In the genomic region with DNA sequence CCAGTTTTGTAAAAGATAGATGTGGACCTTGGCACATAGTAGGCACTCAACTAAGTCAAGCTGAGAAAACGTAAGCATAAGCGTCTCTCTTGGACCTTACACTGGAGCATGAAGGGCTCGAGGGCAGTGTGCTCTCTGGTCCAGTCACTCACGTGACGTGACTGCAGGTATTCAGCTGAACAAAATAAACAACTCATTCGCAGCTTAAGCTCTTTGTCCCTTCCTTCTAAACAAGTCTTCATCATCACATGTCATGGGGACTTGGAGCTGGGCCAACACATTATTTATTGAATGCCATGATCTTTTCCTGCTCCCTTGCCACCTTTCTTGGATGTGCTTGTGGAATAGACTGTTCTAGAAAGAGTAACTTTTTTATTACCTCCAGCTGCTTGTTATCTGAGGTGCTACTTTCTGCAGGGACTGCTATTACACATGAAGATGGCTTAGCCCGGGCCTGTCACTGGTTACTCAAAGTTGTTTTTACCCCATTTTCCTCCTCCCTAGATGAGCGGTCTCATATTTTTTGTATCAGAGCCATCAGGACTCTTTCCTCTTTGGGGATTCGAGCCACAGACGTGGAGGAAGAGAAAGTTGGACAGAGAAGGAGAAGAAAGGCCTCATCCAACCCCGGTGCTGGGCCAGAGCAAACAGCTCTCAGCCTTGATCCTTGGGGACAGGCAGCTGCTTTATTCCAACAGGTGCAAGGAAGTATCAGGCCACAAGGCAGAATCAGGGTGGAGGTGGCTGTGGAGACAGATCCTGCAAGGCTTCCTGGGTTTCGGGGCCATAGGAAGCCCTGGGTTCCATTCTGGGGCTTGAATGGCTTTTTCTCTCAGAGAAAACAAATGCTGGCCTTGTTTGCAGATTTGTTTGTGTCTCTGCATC, we compare ENCODE assay signal across 12 mouse cellular contexts.
DNase-seq lines count a peak whose midpoint lies in the region; ATAC-seq and TF ChIP-seq lines count a peak whose summit lies in the region.
"Had no signal": no experiment of that assay in that cellular context is flagged by ENCODE, and none has a peak within 500 bp of the region (broad histone marks: within the 10 kb centered on the region; RNA-seq: fewer than 3 reads in every experiment).

No protein-coding gene starts in this region.

- no peak overlapping the region for H3K27ac ChIP-seq in midbrain, embryonic 11.5 days (ENCODE audit: low read depth, low read length)
- H3K27ac ChIP-seq in midbrain, embryonic 15.5 days = no peak overlapping the region
- 0 out of 2 replicates have a peak overlapping the region, but pooled peaks have one; percentile 40 for H3K27ac ChIP-seq in stomach, postnatal 0 days (replicated peaks)
- no peak overlapping the region for H3K27ac ChIP-seq in hindbrain, embryonic 14.5 days
- H3K27ac ChIP-seq: embryonic facial prominence, embryonic 12.5 days; hindbrain, embryonic 10.5 days had no signal

- TF ChIP-seq EP300 in stomach, postnatal 0 days (optimal IDR thresholded peaks at IDR 0.05) = no peak

- no peak overlapping the region for H3K9ac ChIP-seq in midbrain, embryonic 11.5 days (ENCODE audit: low read length)
- H3K9ac ChIP-seq in midbrain, embryonic 15.5 days = no peak overlapping the region
- no peak overlapping the region for H3K9ac ChIP-seq in stomach, postnatal 0 days (ENCODE audit: low read length)
- H3K9ac ChIP-seq in hindbrain, embryonic 14.5 days = no peak overlapping the region
- H3K9ac ChIP-seq: embryonic facial prominence, embryonic 12.5 days; forebrain, postnatal 0 days had no signal

- intact Hi-C loops in gastrocnemius, postnatal 14 days (cut with DNase I; ENCODE audit: low total_unique reads) = no loop called here
- intact Hi-C loops in gastrocnemius, postnatal 36 days (cut with DNase I) = no loop called here

- no peaks in the 10 kb centered on the region for H3K36me3 ChIP-seq in midbrain, embryonic 11.5 days (ENCODE audit: control insufficient read depth, insufficient read depth, low read length)
- H3K36me3 ChIP-seq in midbrain, embryonic 15.5 days (replicated peaks) = no peaks in the 10 kb centered on the region
- H3K36me3 ChIP-seq in stomach, postnatal 0 days (ENCODE audit: control insufficient read depth, insufficient read depth, low read length) = no peaks in the 10 kb centered on the region
- H3K36me3 ChIP-seq in hindbrain, embryonic 14.5 days (replicated peaks; ENCODE audit: control insufficient read depth, insufficient read depth) = no peaks in the 10 kb centered on the region
- H3K36me3 ChIP-seq: embryonic facial prominence, embryonic 12.5 days; hindbrain, embryonic 10.5 days had no signal

- no peak for TF ChIP-seq CTCF in stomach, postnatal 0 days (IDR thresholded peaks at IDR 0.05; ENCODE audit: low read depth)

- H3K27me3 ChIP-seq in midbrain, embryonic 11.5 days (ENCODE audit: control insufficient read depth, insufficient read depth, low read length) = no peaks in the 10 kb centered on the region
- H3K27me3 ChIP-seq in midbrain, embryonic 15.5 days (replicated peaks) = no peaks in the 10 kb centered on the region
- H3K27me3 ChIP-seq in stomach, postnatal 0 days (ENCODE audit: control insufficient read depth, insufficient read depth, low read length) = no peaks in the 10 kb centered on the region
- no peaks in the 10 kb centered on the region for H3K27me3 ChIP-seq in hindbrain, embryonic 14.5 days (ENCODE audit: control insufficient read depth, insufficient read depth, low read length)
- H3K27me3 ChIP-seq: embryonic facial prominence, embryonic 12.5 days had no signal

- DNase-seq in gastrocnemius, postnatal 14 days = peak; percentile 20
- no peak for DNase-seq in gastrocnemius, postnatal 36 days
- DNase-seq in midbrain, embryonic 11.5 days (ENCODE audit: low spot score, missing footprints) = peak; percentile 69
- DNase-seq in kidney, postnatal 36 days = peak; percentile 78 to 81
- peak; percentile 36 for DNase-seq in stomach, postnatal 0 days (ENCODE audit: low spot score)
- DNase-seq in ovary, postnatal 36 days (ENCODE audit: low spot score) = no peak
- no peak for DNase-seq in hindbrain, embryonic 14.5 days (ENCODE audit: low spot score)
- DNase-seq: cerebellum, postnatal 10 days; forebrain, postnatal 0 days had no signal

- WGBS in midbrain, embryonic 11.5 days = 85% methylated on average over 12 of the region's 12 CpGs
- WGBS in midbrain, embryonic 15.5 days = 80% methylated on average over 12 of the region's 12 CpGs
- WGBS in stomach, postnatal 0 days = 60% methylated on average over 12 of the region's 12 CpGs
- WGBS in hindbrain, embryonic 14.5 days = 81% methylated on average over 12 of the region's 12 CpGs

- H3K4me1 ChIP-seq in midbrain, embryonic 11.5 days (ENCODE audit: control insufficient read depth, insufficient read depth, low read length) = no peaks in the 10 kb centered on the region
- H3K4me1 ChIP-seq in midbrain, embryonic 15.5 days = no peaks in the 10 kb centered on the region
- no peaks in the 10 kb centered on the region; the same call in 1 of the 2 replicates for H3K4me1 ChIP-seq in stomach, postnatal 0 days (replicated peaks; ENCODE audit: control insufficient read depth, insufficient read depth)
- no peaks in the 10 kb centered on the region for H3K4me1 ChIP-seq in hindbrain, embryonic 14.5 days (replicated peaks; ENCODE audit: control insufficient read depth, insufficient read depth, low read length)

- ATAC-seq in midbrain, embryonic 11.5 days (ENCODE audit: low FRiP score) = no peak
- ATAC-seq in midbrain, embryonic 15.5 days (replicated peaks) = no peak
- ATAC-seq in stomach, postnatal 0 days (ENCODE audit: low FRiP score, low TSS enrichment) = peak; percentile 65
- no peak for ATAC-seq in hindbrain, embryonic 14.5 days (ENCODE audit: low FRiP score)
- ATAC-seq: forebrain, postnatal 0 days had no signal

- H3K4me2 ChIP-seq in midbrain, embryonic 11.5 days = no peak overlapping the region
- no peak overlapping the region for H3K4me2 ChIP-seq in midbrain, embryonic 15.5 days
- H3K4me2 ChIP-seq in stomach, postnatal 0 days (replicated peaks; ENCODE audit: low read depth) = no peak overlapping the region
- H3K4me2 ChIP-seq in hindbrain, embryonic 14.5 days (replicated peaks) = no peak overlapping the region
- H3K4me2 ChIP-seq: embryonic facial prominence, embryonic 12.5 days had no signal

- no peak overlapping the region for H3K4me3 ChIP-seq in midbrain, embryonic 11.5 days (ENCODE audit: low read depth, low read length)
- no peak overlapping the region for H3K4me3 ChIP-seq in midbrain, embryonic 15.5 days
- no peak overlapping the region for H3K4me3 ChIP-seq in stomach, postnatal 0 days (ENCODE audit: low read depth, low read length)
- no peak overlapping the region for H3K4me3 ChIP-seq in hindbrain, embryonic 14.5 days (replicated peaks; ENCODE audit: low read length)
- H3K4me3 ChIP-seq: embryonic facial prominence, embryonic 12.5 days; hindbrain, embryonic 10.5 days had no signal

- H3K9me3 ChIP-seq in midbrain, embryonic 11.5 days (ENCODE audit: control insufficient read depth, low read length) = no peaks in the 10 kb centered on the region
- no peaks in the 10 kb centered on the region for H3K9me3 ChIP-seq in midbrain, embryonic 15.5 days
- H3K9me3 ChIP-seq in stomach, postnatal 0 days (ENCODE audit: control insufficient read depth, low read length) = no peaks in the 10 kb centered on the region
- H3K9me3 ChIP-seq in hindbrain, embryonic 14.5 days (ENCODE audit: control insufficient read depth, low read length) = no peaks in the 10 kb centered on the region
- H3K9me3 ChIP-seq: embryonic facial prominence, embryonic 12.5 days; hindbrain, embryonic 10.5 days had no signal

Comparison
In these comparisons a context has a peak if more than half of its experiments do, and no peak if none do; other contexts are left out.
1. DNase-seq: peak in gastrocnemius, postnatal 14 days (single experiment), midbrain, embryonic 11.5 days (single experiment), kidney, postnatal 36 days (2 of 2) and stomach, postnatal 0 days (single experiment); none in gastrocnemius, postnatal 36 days (0 of 2), ovary, postnatal 36 days (single experiment) and hindbrain, embryonic 14.5 days (single experiment).